15 mouse cellular contexts compared by ENCODE assay signal in the genomic region with DNA sequence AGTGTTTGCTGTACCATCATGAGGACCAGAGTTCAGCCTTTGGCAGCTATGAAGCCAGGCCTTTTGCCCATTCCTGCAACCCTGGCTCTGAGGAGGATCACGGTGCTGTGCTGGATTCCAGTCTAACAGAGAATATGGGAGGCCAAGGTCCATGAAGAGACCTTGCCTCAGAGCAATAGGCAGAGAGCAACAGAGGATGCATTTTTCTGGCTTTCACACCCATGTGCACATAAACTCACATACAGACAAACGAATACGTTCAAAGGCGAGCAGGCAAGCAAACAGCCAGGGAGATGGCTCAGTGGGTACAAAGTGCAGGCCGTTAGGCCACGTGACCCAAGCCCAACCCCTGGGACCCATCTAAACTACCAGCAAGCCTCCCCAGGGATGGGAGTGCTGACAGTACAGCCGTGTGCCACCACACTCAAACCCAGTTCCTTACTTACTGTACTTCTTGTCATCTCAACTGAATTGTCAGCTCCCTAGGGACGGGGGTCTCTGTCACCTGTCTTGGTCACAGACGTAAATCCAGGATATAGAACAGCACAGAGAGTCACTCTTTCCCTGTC. TPM values are rescaled to one million over a fixed set of nuclear protein-coding genes. Genes with fewer than 3 reads are reported as not detected.
DNase-seq lines count a peak whose midpoint lies in the region; ATAC-seq lines count a peak whose summit lies in the region.
"Had no signal": no experiment of that assay in that cellular context is flagged by ENCODE, and none has a peak within 500 bp of the region (broad histone marks: within the 10 kb centered on the region; RNA-seq: fewer than 3 reads in every experiment).

No protein-coding gene starts in this region.

- peak; percentile 62 for DNase-seq in adrenal gland, postnatal 10 days
- no peak for DNase-seq in adrenal gland, adult 8-10 months
- DNase-seq in kidney, adult 11 months = peak; percentile 51
- DNase-seq in liver = peak; percentile 57
- DNase-seq in spleen, postnatal 36 days (ENCODE audit: low spot score in 2 of 2) = peak; percentile 37 to 52
- DNase-seq in layer of hippocampus, adult 9-11 months = no peak
- DNase-seq in urinary bladder, postnatal 10 days (ENCODE audit: low spot score) = no peak
- DNase-seq: embryo, embryonic 11 days; gastrocnemius, postnatal 14 days; thymus, postnatal 36 days had no signal

- no peak for ATAC-seq in monocyte, adult 5-6 weeks (replicated peaks; ENCODE audit: insufficient number of reproducible peaks, low FRiP score, low TSS enrichment, poor library complexity, severe bottlenecking)
- ATAC-seq: forebrain, embryonic 13.5 days; inflammation-experienced regulatory T-cells, adult 6 months; midbrain, embryonic 13.5 days had no signal

RNA-seq across cellular contexts. Expression of a gene that starts 34.7 kb away (rescaled TPM):
- 1 to 10 TPM; 1.4 to 2.6 TPM for total RNA-seq in adrenal gland, postnatal 10 days (2021)
- total RNA-seq in adrenal gland, adult 8-10 months (2022) = 1 to 10 TPM; 2.6 to 6.1 (median 4.0) TPM
- total RNA-seq in monocyte, adult 5-6 weeks (2017) = not detected in 3 replicates
- total RNA-seq: neutrophil, adult 5-6 weeks had no signal

RNA-seq across cellular contexts. Expression of a gene that starts 49.3 kb away (rescaled TPM):
- total RNA-seq in adrenal gland, postnatal 10 days (2021) = 10 to 100 TPM; 13.8 to 14.3 TPM
- total RNA-seq in adrenal gland, adult 8-10 months (2022) = 1 to 10 TPM; 4.8 to 8.0 (median 5.5) TPM
- not detected in 3 replicates for total RNA-seq in monocyte, adult 5-6 weeks (2017)
- total RNA-seq: neutrophil, adult 5-6 weeks had no signal

RNA-seq across cellular contexts. Expression of a gene that starts 56.7 kb away (rescaled TPM):
- total RNA-seq in adrenal gland, postnatal 10 days (2021) = 10 to 100 TPM; 33.2 to 36.6 TPM
- 100 to 1,000 TPM in 2 of 4 experiments, 10 to 100 TPM in 2; 75.9 to 116 (median 96.8) TPM for total RNA-seq in adrenal gland, adult 8-10 months (2022)
- total RNA-seq in monocyte, adult 5-6 weeks (2017) = 2.6 to 4.4 TPM (median 4.2 TPM) in 3 replicates

Comparison
In these comparisons a context has a peak if more than half of its experiments do, and no peak if none do; other contexts are left out.
1. DNase-seq: peak in adrenal gland, postnatal 10 days (single experiment), kidney, adult 11 months (single experiment), liver (single experiment) and spleen, postnatal 36 days (2 of 2); none in adrenal gland, adult 8-10 months (single experiment), layer of hippocampus, adult 9-11 months (single experiment) and urinary bladder, postnatal 10 days (single experiment).